Mouse (Mus musculus) intestine, postnatal 0 days (tissue): ENCODE data around the gene Nprl2. TPM values are rescaled to one million over a fixed set of nuclear protein-coding genes. Genes with fewer than 3 reads are reported as not detected.
A peak's percentile ranks its signal among the peaks of the same experiment; 100 is the strongest.
"Not testable (repeated sequence)": the region's sequence is repeated elsewhere in the genome, so short reads cannot be mapped to it uniquely, and the experiment has no call there.

ENCODE experiments used
- ATAC-seq: fragments of 200-750 bp; cut with Nextera tagmentation; 2 replicates; pipeline ENCODE4 v1.8.0; 2017; ENCODE audit warnings: mild to moderate bottlenecking, moderate TSS enrichment, moderate library complexity
- H3K27ac ChIP-seq: fragments of 300-500 bp; sonication (generic); 2 replicates; pipeline ENCODE4 v1.5.1; 2014; ENCODE audit warnings: mild to moderate bottlenecking, low read depth, low read length, moderate library complexity
- H3K27me3 ChIP-seq: fragments of 300-500 bp; sonication (generic); replicated peaks from 2 replicates; pipeline ENCODE4 v1.6.1; 2014; ENCODE audit warnings: low read length, mixed read lengths; ENCODE audit not compliant: control insufficient read depth, insufficient read depth
- H3K36me3 ChIP-seq: fragments of 300-500 bp; sonication (generic); 2 replicates; pipeline ENCODE4 v1.6.1; 2014; ENCODE audit warnings: mild to moderate bottlenecking, moderate library complexity; ENCODE audit not compliant: control insufficient read depth, insufficient read depth
- H3K4me1 ChIP-seq: fragments of 300-500 bp; sonication (generic); replicated peaks from 2 replicates; pipeline ENCODE4 v1.6.1; 2014; ENCODE audit warnings: antibody characterized with exemption, low read length, mixed read lengths; ENCODE audit not compliant: control insufficient read depth, insufficient read depth
- H3K4me2 ChIP-seq: fragments of 300-500 bp; sonication (generic); replicated peaks from 2 replicates; pipeline ENCODE4 v1.6.1; 2014; ENCODE audit warnings: low read depth, mild to moderate bottlenecking, moderate library complexity
- H3K4me3 ChIP-seq: fragments of 300-500 bp; sonication (generic); 2 replicates; pipeline ENCODE4 v1.5.1; 2014; ENCODE audit warnings: low read depth, low read length
- H3K9ac ChIP-seq: fragments of 300-500 bp; sonication (generic); 2 replicates; pipeline ENCODE4 v1.6.1; 2014; ENCODE audit warnings: mild to moderate bottlenecking, low read depth, low read length
- H3K9me3 ChIP-seq: fragments of 300-500 bp; sonication (generic); 2 replicates; pipeline ENCODE4 v1.6.1; 2016; ENCODE audit warnings: mixed run types; ENCODE audit not compliant: control insufficient read depth
- CTCF ChIP-seq: sonication (generic); IDR thresholded peaks from 2 replicates; pipeline ENCODE4 v1.5.1; 2016; ENCODE audit warnings: low read depth, mild to moderate bottlenecking, control low read depth, antibody characterized with exemption, moderate library complexity
- WGBS: fragments of 180-500 bp; shearing (Covaris S2); extraction: QIAGEN DNeasy Blood & Tissue Kit; methylation state at CpG from one replicate; pipeline ENCODE4 v1.1.7; 2014; 5-methylcytosine and 5-hydroxymethylcytosine counted together
- polyA plus RNA-seq: library from polyadenylated mRNA; unstranded; fragments of >200 nt; fragmentation: Nextera tagmentation; extraction: Ambion mirVana; gene quantifications from 2 replicates; pipeline ENCODE4 v1.2.1, GENCODE M21; 2015

Gene Nprl2
- polyA plus RNA-seq, 1 experiment from 2014 or later, result 20.0 TPM

DNA sequence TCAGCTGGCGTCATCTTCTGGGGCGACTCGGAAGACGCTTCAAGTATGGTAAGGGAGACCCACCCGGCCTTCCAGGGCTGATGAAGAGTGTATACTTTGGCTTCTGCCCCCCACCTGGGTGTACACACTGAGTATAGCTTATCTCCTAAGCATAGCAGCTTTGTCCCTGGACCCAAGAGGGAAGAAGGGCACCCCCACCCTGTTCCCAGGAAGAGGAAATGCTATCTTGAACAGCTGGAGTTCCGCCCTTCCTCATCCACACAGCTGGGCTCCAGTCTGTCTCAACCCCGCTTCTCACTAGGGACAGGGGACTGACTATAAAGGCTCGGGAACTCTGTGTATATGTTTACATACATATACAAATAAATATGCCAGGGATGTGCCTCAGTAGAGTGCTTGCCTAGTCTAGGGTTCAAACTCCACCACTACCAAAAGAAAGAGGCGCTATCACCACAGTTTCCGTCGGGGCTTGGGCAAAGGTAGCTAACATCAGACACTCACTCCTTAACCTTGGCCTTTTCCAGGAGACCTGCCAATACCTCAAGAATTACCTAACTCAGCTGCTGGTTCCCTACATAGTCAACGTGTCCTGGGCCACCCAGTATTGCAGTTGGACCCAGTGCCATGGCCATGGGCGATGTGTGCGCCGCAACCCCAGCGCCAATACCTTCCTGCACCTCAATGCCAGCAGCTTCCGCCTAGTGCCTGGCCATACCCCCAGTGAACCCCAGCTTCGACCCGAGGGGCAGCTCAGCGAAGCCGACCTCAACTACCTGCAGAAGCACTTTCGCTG lies 29.7 kb downstream of the Nprl2 start:
- H3K9me3 ChIP-seq, result no peaks in the 10 kb centered on the region
- WGBS, result 68% methylated on average over 22 of the region's 22 CpGs
- peak; percentile 1; the same call in 1 of the 2 replicates for ATAC-seq
- peaks cover 24% of the 10 kb centered on the region; the same call in 1 of the 2 replicates for H3K36me3 ChIP-seq
- 0 out of 2 replicates have a peak overlapping the region, but pooled peaks have one; percentile 72 for H3K4me3 ChIP-seq
- TF ChIP-seq CTCF, result no peak
- peak overlapping the region; percentile 81 for H3K4me2 ChIP-seq
- H3K27ac ChIP-seq, result peak overlapping the region; percentile 84
- peak overlapping the region; percentile 22; the same call in 1 of the 2 replicates for H3K9ac ChIP-seq
- no peaks in the 10 kb centered on the region for H3K27me3 ChIP-seq
- peaks cover 16% of the 10 kb centered on the region for H3K4me1 ChIP-seq

- no peak for ATAC-seq
- no peaks in the 10 kb centered on the region for H3K9me3 ChIP-seq
- TF ChIP-seq CTCF, result no peak
- WGBS, result 93% methylated on average over 2 of the region's 2 CpGs
- peak overlapping the region; percentile 81; the same call in 1 of the 2 replicates for H3K4me2 ChIP-seq
- H3K4me3 ChIP-seq, result no peak overlapping the region
- H3K9ac ChIP-seq, result no peak overlapping the region
- peak overlapping the region; percentile 84 for H3K27ac ChIP-seq
- peaks cover 24% of the 10 kb centered on the region; the same call in 1 of the 2 replicates for H3K36me3 ChIP-seq
- H3K27me3 ChIP-seq, result no peaks in the 10 kb centered on the region
- H3K4me1 ChIP-seq, result peaks cover 16% of the 10 kb centered on the region
These were observed 30.3 kb downstream of the Nprl2 start for GRCm38 (mm10) chr9:107572327-107572662.

- H3K9me3 ChIP-seq, H3K27ac ChIP-seq, H3K27me3 ChIP-seq, ATAC-seq, H3K4me2 ChIP-seq, H3K9ac ChIP-seq, H3K4me3 ChIP-seq: not testable (repeated sequence)
- TF ChIP-seq CTCF, result peak; percentile 42
- Histone ChIP-seq H3K4me1 (peaks cover 13% of the 10 kb centered on the region), H3K36me3 (peaks cover 24% of the 10 kb centered on the region; the same call in 1 of the 2 replicates)
- 81% methylated on average over 6 of the region's 6 CpGs for WGBS
These were observed 31.7 kb downstream of the Nprl2 start for GRCm38 (mm10) chr9:107573774-107574173.

- Histone ChIP-seq H3K27ac (peak overlapping the region; percentile 55), H3K4me1 (peaks cover 11% of the 10 kb centered on the region), H3K4me3 (no peak overlapping the region), H3K36me3 (peaks cover 24% of the 10 kb centered on the region; the same call in 1 of the 2 replicates), H3K4me2 (peak overlapping the region; percentile 59; the same call in 1 of the 2 replicates), H3K9me3 (no peaks in the 10 kb centered on the region), H3K9ac (no peak overlapping the region), H3K27me3 (no peaks in the 10 kb centered on the region)
- no peak for TF ChIP-seq CTCF
- 43% methylated on average over 14 of the region's 14 CpGs for WGBS
- peak; percentile 77 for ATAC-seq
These were observed 33.7 kb downstream of the Nprl2 start for GRCm38 (mm10) chr9:107575579-107576356.

DNA sequence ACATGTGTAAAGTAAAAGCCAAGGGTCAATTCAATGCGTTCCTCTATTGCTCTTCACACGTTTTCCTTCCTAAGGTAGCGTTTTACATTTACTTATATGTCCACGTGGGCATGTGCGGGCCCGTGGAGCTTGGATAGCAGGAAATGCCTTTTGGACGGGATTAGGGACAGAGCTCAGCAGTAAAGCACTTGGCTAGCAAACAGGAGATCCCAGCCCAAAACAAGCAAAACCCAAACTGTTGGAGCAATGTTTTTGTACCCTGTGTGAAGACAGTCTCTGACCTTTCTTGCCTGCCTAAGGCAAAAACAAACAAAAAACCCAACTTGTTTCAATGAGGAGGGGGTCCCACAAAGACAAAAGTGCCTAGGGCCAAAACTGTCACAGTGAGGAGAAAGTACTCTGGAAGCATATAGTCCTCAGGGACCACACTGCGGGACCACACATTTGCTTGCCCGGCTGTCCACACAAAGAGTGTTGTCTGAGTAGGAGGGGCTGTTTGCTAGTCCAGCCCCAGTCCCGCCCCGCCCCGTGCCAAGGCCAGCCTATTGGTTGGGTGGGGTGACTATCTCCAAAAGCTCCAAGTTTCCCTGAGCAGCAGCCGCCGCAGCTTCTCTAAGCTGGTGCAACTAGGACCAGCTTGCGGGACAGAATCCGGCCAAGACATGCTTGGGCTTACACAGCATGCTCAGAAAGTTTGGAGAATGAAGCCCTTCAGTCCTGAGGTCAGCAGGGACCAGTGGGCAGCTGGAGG lies 34.5 kb downstream of the Nprl2 start, which contains the start of gene Hyal1:
Hyal1 (plus strand) TSS at position 571 of the 751 bp plus-strand sequence.
- peak; percentile 52 for ATAC-seq
- peak within 1 kb of the TSS; percentile 31 for H3K4me3 ChIP-seq
- peaks cover 9% of the 10 kb centered on the region for H3K4me1 ChIP-seq
- H3K9ac ChIP-seq, result peak within 1 kb of the TSS; percentile 8; the same call in 1 of the 2 replicates
- no peaks in the 10 kb centered on the region for H3K27me3 ChIP-seq
- peak within 1 kb of the TSS; percentile 59 for H3K4me2 ChIP-seq
- H3K9me3 ChIP-seq, result no peaks in the 10 kb centered on the region
- no peak for TF ChIP-seq CTCF
- 9% methylated on average over 16 of the region's 16 CpGs for WGBS
- H3K27ac ChIP-seq, result peak within 1 kb of the TSS; percentile 55
- peaks cover 19% of the 10 kb centered on the region; the same call in 1 of the 2 replicates for H3K36me3 ChIP-seq
